Mouse (Mus musculus): Measurements from ENCODE around the gene Gm48552.

DNA sequence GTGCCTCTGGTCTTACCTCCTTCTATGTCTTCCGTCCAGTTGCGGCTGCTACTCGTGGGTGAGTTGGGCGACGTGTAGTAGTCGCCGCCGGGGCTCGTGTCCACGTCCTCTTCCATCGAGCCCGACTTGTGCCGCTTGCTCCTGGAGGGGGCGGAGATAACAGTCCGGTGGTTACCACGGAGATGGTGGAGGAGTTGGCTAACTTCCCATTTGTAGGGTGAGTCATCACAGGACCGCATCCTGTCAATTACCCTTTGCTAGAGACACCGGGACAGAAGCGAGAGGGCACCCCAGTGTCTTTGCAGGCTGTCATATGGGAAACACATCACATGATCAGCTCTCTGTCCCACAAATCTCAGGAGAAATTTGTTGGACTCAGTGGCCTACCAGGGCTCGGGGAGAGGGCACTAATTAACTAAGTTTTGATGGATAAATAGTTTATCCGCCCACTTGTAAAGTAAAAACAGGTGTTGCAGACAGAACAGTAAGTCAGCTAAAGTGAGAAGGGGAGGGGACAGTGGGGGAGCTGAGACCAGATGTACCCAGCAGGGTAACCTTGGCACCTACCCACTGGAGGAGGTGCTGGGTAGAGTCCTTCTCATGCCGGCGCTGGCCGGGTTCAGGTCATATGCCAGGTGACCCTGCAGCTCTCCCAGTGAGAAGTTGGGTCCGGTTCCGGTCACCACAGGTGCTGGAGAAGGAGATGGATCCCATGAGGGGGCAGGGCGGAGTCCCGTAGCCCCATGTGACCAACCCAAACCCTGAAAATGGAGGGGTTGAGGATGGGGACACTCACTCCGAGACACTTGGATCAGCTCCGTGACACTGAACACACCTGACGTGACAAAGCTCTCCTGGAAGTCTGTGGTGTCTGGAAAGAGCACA lies 19.0 kb downstream of the Gm48552 start:
- TF ChIP-seq POLR2A (IDR thresholded peaks at IDR 0.05; ENCODE audit: borderline replicate concordance, control insufficient read depth, low read depth, low read length) (no peak), CTCF (IDR thresholded peaks at IDR 0.05; ENCODE audit: control insufficient read depth, insufficient read depth, low read length) (no peak)

Data from bone marrow, adult 2 months (tissue).